Mouse (Mus musculus): ENCODE results near the gene Olfr611. TPM values are rescaled to one million over a fixed set of nuclear protein-coding genes. Genes with fewer than 3 reads are reported as not detected.
"Not testable (repeated sequence)": the region's sequence is repeated elsewhere in the genome, so short reads cannot be mapped to it uniquely, and the experiment has no call there.

Olfr611 gene
- polyA plus RNA-seq, 1 experiment, result not detected

- Histone ChIP-seq H3K36me3 (ENCODE audit: control insufficient read depth, insufficient read depth) (no peaks in the 10 kb centered on the region), H3K4me3 (ENCODE audit: insufficient read depth, poor library complexity, severe bottlenecking) (no peak within 1 kb of the TSS), H3K79me3 (ENCODE audit: low read depth) (no peaks in the 10 kb centered on the region), H3ac (ENCODE audit: control insufficient read depth, insufficient read length, low read depth) (no peak within 1 kb of the TSS), H3K27me3 (ENCODE audit: control insufficient read depth, insufficient read depth, insufficient read length) (no peaks in the 10 kb centered on the region), H3K79me2 (ENCODE audit: control insufficient read depth, insufficient read depth) (no peaks in the 10 kb centered on the region)
- no peak for TF ChIP-seq MYOD1 (IDR thresholded peaks at IDR 0.05; ENCODE audit: control insufficient read depth, insufficient read length, low read depth)
- no peak for TF ChIP-seq MAX (IDR thresholded peaks at IDR 0.05)
- TF ChIP-seq USF1 (IDR thresholded peaks at IDR 0.05; ENCODE audit: low read depth), result no peak
- TF ChIP-seq MYOG (IDR thresholded peaks at IDR 0.05; ENCODE audit: control insufficient read depth, extremely low read depth, insufficient read length), result no peak
- no peak for TF ChIP-seq FOSL1 (IDR thresholded peaks at IDR 0.05; ENCODE audit: insufficient read depth, low read length, poor library complexity, severe bottlenecking)
- no peak for TF ChIP-seq CEBPB (IDR thresholded peaks at IDR 0.05; ENCODE audit: low read depth)
- no peak for TF ChIP-seq CTCF (IDR thresholded peaks at IDR 0.05; ENCODE audit: control insufficient read depth, insufficient read depth, insufficient read length)
Measured at GRCm38 (mm10) chr7:103497962-103498361, 22.7 kb downstream of the Olfr611 start, which contains the start of gene Olfr609. Gene Olfr609 (minus strand): TSS chr7:103498062.

GRCm38 (mm10) chr7:103477106-103477505, 43.5 kb downstream of the Olfr611 start:
- not testable (repeated sequence) for H3K36me3 ChIP-seq (ENCODE audit: control insufficient read depth, insufficient read depth); H3K79me3 ChIP-seq (ENCODE audit: low read depth); H3K27me3 ChIP-seq (ENCODE audit: control insufficient read depth, insufficient read depth, insufficient read length); H3K79me2 ChIP-seq (ENCODE audit: control insufficient read depth, insufficient read depth); H3K4me3 ChIP-seq (ENCODE audit: insufficient read depth, poor library complexity, severe bottlenecking); H3ac ChIP-seq (ENCODE audit: control insufficient read depth, insufficient read length, low read depth)

GRCm38 (mm10) chr7:103469577-103469976, 51.1 kb downstream of the Olfr611 start, which contains the start of gene Olfr608:
Gene Olfr608 (plus strand): TSS chr7:103469877.
- Histone ChIP-seq H3K79me3 (ENCODE audit: low read depth) (no peaks in the 10 kb centered on the region), H3K79me2 (ENCODE audit: control insufficient read depth, insufficient read depth) (no peaks in the 10 kb centered on the region), H3K27me3 (ENCODE audit: control insufficient read depth, insufficient read depth, insufficient read length) (no peaks in the 10 kb centered on the region), H3K4me3 (ENCODE audit: insufficient read depth, poor library complexity, severe bottlenecking) (no peak within 1 kb of the TSS), H3ac (ENCODE audit: control insufficient read depth, insufficient read length, low read depth) (no peak within 1 kb of the TSS), H3K36me3 (ENCODE audit: control insufficient read depth, insufficient read depth) (no peaks in the 10 kb centered on the region)
- TF ChIP-seq USF1 (IDR thresholded peaks at IDR 0.05; ENCODE audit: low read depth) (no peak), CEBPB (IDR thresholded peaks at IDR 0.05; ENCODE audit: low read depth) (no peak), MAX (IDR thresholded peaks at IDR 0.05) (no peak), CTCF (IDR thresholded peaks at IDR 0.05; ENCODE audit: control insufficient read depth, insufficient read depth, insufficient read length) (no peak), MYOG (IDR thresholded peaks at IDR 0.05; ENCODE audit: control insufficient read depth, extremely low read depth, insufficient read length) (no peak), FOSL1 (IDR thresholded peaks at IDR 0.05; ENCODE audit: insufficient read depth, low read length, poor library complexity, severe bottlenecking) (no peak), MYOD1 (IDR thresholded peaks at IDR 0.05; ENCODE audit: control insufficient read depth, insufficient read length, low read depth) (no peak)

Other genes starting within 250 kb of the Olfr611 start
- gene Olfr596, start 215.2 kb downstream of the Olfr611 start, polyA plus RNA-seq (2012; fragmentation: generic; extraction: Trizol), result not detected
- not detected for gene Olfr597, start 204.5 kb downstream of the Olfr611 start, polyA plus RNA-seq (2012; fragmentation: generic; extraction: Trizol)
- not detected for gene Olfr598, start 197.3 kb downstream of the Olfr611 start, polyA plus RNA-seq (2012; fragmentation: generic; extraction: Trizol)
- not detected for gene Olfr599, start 184.9 kb downstream of the Olfr611 start, polyA plus RNA-seq (2012; fragmentation: generic; extraction: Trizol)
- gene Olfr600, start 171.2 kb downstream of the Olfr611 start, polyA plus RNA-seq (2012; fragmentation: generic; extraction: Trizol), result not detected
- not detected for gene Olfr601, start 158.2 kb downstream of the Olfr611 start, polyA plus RNA-seq (2012; fragmentation: generic; extraction: Trizol)
- gene Olfr603, start 134.7 kb downstream of the Olfr611 start, polyA plus RNA-seq (2012; fragmentation: generic; extraction: Trizol), result not detected
- gene Usp17lc, start 105.8 kb downstream of the Olfr611 start, polyA plus RNA-seq (2012; fragmentation: generic; extraction: Trizol), result 0.08 TPM
- not detected for gene Olfr605, start 75.4 kb downstream of the Olfr611 start, polyA plus RNA-seq (2012; fragmentation: generic; extraction: Trizol)
- not detected for gene Olfr606, start 71.8 kb downstream of the Olfr611 start, polyA plus RNA-seq (2012; fragmentation: generic; extraction: Trizol)
- not detected for gene Olfr607, start 56.7 kb downstream of the Olfr611 start, polyA plus RNA-seq (2012; fragmentation: generic; extraction: Trizol)
- not detected for gene Olfr608, start 51.0 kb downstream of the Olfr611 start, polyA plus RNA-seq (2012; fragmentation: generic; extraction: Trizol)
- not detected for gene Olfr609, start 22.8 kb downstream of the Olfr611 start, polyA plus RNA-seq (2012; fragmentation: generic; extraction: Trizol)
- gene Olfr610, start 8.7 kb downstream of the Olfr611 start, polyA plus RNA-seq (2012; fragmentation: generic; extraction: Trizol), result not detected
- not detected for gene Olfr612, start 21.9 kb upstream of the Olfr611 start, polyA plus RNA-seq (2012; fragmentation: generic; extraction: Trizol)
- gene Olfr613, start 27.2 kb upstream of the Olfr611 start, polyA plus RNA-seq (2012; fragmentation: generic; extraction: Trizol), result not detected
- gene Olfr615, start 35.2 kb upstream of the Olfr611 start, polyA plus RNA-seq (2012; fragmentation: generic; extraction: Trizol), result not detected
- not detected for gene Olfr616, start 48.3 kb upstream of the Olfr611 start, polyA plus RNA-seq (2012; fragmentation: generic; extraction: Trizol)
- not detected for gene Olfr617, start 52.2 kb upstream of the Olfr611 start, polyA plus RNA-seq (2012; fragmentation: generic; extraction: Trizol)
- gene Olfr618, start 69.3 kb upstream of the Olfr611 start, polyA plus RNA-seq (2012; fragmentation: generic; extraction: Trizol), result not detected
- not detected for gene Olfr619, start 79.7 kb upstream of the Olfr611 start, polyA plus RNA-seq (2012; fragmentation: generic; extraction: Trizol)
- not detected for gene Olfr620, start 91.7 kb upstream of the Olfr611 start, polyA plus RNA-seq (2012; fragmentation: generic; extraction: Trizol)
- not detected for gene Olfr622, start 121.9 kb upstream of the Olfr611 start, polyA plus RNA-seq (2012; fragmentation: generic; extraction: Trizol)
- gene Olfr623, start 142.9 kb upstream of the Olfr611 start, polyA plus RNA-seq (2012; fragmentation: generic; extraction: Trizol), result not detected
- gene Olfr624, start 150.3 kb upstream of the Olfr611 start, polyA plus RNA-seq (2012; fragmentation: generic; extraction: Trizol), result under 0.01 TPM
- not detected for gene Olfr625-ps1, start 161.9 kb upstream of the Olfr611 start, polyA plus RNA-seq (2012; fragmentation: generic; extraction: Trizol)
- not detected for gene Olfr243, start 193.8 kb upstream of the Olfr611 start, polyA plus RNA-seq (2012; fragmentation: generic; extraction: Trizol)
- gene Olfr628, start 209.5 kb upstream of the Olfr611 start, polyA plus RNA-seq (2012; fragmentation: generic; extraction: Trizol), result not detected
- not detected for gene Olfr629, start 224.1 kb upstream of the Olfr611 start, polyA plus RNA-seq (2012; fragmentation: generic; extraction: Trizol)
- gene Olfr630, start 236.5 kb upstream of the Olfr611 start, polyA plus RNA-seq (2012; fragmentation: generic; extraction: Trizol), result not detected

Data from C2C12 (cell line).